Mouse (Mus musculus) cerebellum, adult 2 months (tissue): ENCODE results near the gene Tmem132c.

Source experiments
- CTCF ChIP-seq: fragments of 200-500 bp; IDR thresholded peaks from 2 replicates; pipeline ENCODE4 v1.5.1; 2011; ENCODE audit warnings: low read depth, mild to moderate bottlenecking, control low read depth, low read length, moderate library complexity, borderline replicate concordance; ENCODE audit not compliant: insufficient read depth
- POLR2A ChIP-seq: fragments of 200-500 bp; IDR thresholded peaks from 2 replicates; pipeline ENCODE4 v1.6.1; 2011; ENCODE audit warnings: low read length, control low read depth, borderline replicate concordance; ENCODE audit not compliant: insufficient read depth

DNA sequence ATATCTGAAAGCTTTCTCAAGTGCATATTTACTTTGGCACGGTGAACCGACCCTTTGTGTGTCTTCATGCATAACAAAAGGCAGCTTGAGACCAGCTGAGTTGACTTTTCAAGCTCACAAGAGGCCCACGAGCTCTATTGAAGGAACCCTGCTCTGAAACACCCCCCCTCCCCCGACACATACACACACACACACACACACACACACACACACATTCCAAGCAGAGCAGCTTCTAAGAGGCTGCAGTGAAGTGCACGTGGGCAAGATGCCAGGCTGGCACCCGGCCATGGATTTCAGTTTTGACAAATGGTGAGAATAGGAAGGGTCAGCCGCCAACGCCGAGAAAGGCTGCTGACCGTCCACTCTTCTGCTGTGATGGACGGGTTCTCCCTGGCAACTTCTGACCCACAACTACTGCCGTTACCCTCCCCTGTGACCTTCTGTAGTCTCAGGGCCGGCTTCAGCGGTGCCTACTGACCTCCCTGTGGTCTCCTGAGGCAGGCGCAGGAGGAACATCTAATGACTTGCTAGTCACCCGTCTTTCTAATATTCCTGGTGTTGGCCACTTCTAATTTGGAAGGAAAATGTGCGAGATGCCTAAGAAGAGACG lies 163.9 kb downstream of the Tmem132c start:
- TF ChIP-seq POLR2A: no peak
- TF ChIP-seq CTCF: no peak
